Mouse (Mus musculus) gastrocnemius, adult 8-10 months (tissue): ENCODE measurements around the gene Slu7. TPM values are rescaled to one million over a fixed set of nuclear protein-coding genes. Genes with fewer than 3 reads are reported as not detected.
A peak's percentile ranks its signal among the peaks of the same experiment; 100 is the strongest.

Experiments used
- DNase-seq, 2 experiments: peaks; one replicate each; pipeline ENCODE4 v3.0.0; 2022; ENCODE audit warnings: low spot score in 2 of 2
- total RNA-seq, 4 experiments: library from RNA; stranded (reverse); gene quantifications; 2 replicates each; pipeline ENCODE4 v1.2.4; 2022

Gene Slu7
- total RNA-seq, 4 experiments from 2014 or later = 29.9 to 33.9 (median 32.3) TPM

GRCm38 (mm10) chr11:43484057-43484456 is 50.5 kb downstream of the Slu7 start:
- no peak for DNase-seq

DNA sequence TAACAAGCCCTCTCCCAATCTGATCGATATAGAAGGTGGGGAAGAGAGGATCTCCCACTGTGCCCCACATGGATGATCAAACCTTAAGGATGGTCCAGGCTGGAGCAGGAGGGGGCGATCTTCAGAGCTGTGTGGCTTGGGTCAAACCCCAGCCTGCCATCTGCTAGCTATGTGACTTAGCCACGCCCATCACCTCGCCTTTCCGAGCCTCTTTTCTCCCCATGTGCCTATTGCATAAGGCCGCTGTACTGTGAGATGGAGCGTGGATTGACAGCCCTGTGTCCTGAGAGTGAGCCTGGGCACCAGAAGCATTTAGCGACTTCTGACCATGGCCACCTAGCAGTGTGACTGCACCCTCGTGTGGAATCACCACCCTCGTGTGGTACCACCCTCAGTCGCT is 51.1 kb downstream of the Slu7 start:
- DNase-seq = no peak

DNA sequence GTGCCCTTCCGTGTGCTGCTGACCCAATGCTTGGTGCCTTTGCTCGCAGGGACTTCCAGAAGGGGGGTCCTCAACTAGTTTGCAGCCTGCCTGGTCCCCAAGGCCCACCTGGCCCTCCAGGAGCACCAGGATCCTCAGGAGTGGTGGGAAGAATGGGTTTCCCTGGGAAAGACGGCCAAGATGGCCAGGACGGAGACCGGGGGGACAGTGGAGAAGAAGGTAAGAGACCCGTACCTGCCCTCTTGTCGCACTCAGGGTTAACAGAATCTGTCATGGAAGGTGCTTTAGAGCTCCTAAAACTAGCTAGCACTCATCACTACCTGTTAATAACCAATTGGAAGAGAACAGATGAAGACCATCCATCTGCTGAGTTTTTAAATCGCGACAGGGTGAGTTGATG is 52.3 kb downstream of the Slu7 start:
- DNase-seq = no peak

DNA sequence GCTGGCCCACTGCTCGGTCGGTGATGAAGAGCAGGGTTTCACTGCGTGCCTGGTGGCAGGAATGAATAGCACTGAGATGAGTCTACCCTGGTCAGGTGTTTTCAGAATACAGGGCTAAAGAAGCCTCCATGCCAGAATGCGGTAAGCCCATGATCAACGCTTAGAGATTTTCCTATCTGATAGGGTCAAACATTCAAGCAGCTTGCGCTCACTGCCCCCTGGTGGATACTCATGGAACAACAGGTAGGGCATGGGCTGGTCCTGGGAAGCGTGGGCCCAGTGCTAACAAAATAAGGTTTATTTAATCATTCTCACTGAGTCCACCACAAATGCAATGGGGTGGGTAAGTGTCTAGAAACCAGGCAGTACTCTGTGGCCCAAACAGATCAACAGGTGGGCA is 59.1 kb downstream of the Slu7 start:
- DNase-seq = peak; percentile 53 to 56

DNA sequence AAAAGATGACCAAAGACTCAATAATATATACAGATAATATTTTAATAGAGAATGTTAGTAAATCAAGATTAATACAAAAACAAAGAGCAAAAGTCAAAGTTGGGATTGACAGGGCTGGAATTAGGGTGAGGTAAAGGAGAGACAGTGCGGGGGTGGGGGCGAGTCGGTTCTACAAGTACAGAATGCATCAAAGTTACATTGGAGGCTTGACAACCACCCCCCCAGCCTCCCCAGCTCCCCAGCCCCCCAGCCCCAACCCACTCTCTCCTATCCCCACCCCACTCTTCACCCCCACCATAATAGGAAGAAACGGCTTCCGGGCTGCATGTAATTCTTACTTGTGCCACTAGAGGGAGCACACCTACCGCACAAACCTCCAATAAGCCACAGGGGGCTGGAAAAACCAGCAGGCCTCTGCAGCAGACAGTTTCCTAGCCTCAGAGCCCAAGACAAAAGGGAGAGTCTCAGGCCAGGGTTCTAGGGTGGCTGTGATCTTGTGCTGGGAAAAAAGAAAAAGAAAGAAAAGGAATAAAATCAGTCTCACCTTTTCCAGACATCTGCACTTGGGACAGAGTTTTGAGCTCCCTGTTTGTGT is 60.4 kb downstream of the Slu7 start:
- DNase-seq = peak; percentile 11 to 35

- no peak for DNase-seq
These were observed 61.5 kb downstream of the Slu7 start for GRCm38 (mm10) chr11:43495037-43495436.

DNA sequence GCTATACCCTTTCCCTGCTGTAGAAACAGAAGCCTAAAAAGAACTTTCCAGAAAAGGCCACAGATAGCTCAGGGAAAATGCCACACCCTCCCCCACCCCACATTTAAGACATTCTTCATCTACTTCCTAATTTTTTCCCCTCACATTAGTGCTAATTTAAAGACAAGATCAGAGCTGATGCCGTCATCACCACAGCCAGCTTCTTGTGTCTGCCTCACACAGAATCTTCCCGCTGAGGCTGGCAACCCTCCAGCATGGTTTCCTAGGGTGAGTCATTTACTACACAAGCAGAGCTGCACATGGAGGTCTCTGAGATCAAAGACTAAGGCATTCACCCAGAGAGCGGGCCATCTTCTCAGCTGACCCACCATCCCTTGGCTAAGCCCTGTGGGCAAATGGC is 62.0 kb downstream of the Slu7 start:
- peak; percentile 10 to 17 for DNase-seq

Other genes starting within 250 kb of the Slu7 start
- 10 to 100 TPM; 43.0 to 53.8 (median 47.2) TPM for gene Pttg1, start 7.5 kb upstream of the Slu7 start, total RNA-seq
- 1 to 10 TPM; 1.2 to 2.1 (median 1.8) TPM for gene C1qtnf2, start 40.5 kb downstream of the Slu7 start, total RNA-seq
- gene Ccnjl, start 95.0 kb downstream of the Slu7 start, total RNA-seq = under 1 TPM in 1 of 4 experiments, not detected in 3; 0.12 TPM
- under 1 TPM in 1 of 4 experiments, not detected in 3; 0.15 TPM for gene 4933415A04Rik, start 153.3 kb downstream of the Slu7 start, total RNA-seq
- not detected for gene Fabp6, start 167.8 kb downstream of the Slu7 start, total RNA-seq
- 10 to 100 TPM; 10.9 to 13.8 (median 12.4) TPM for gene Pwwp2a, start 248.3 kb downstream of the Slu7 start, total RNA-seq